Mouse (Mus musculus): ENCODE results near the gene Ssna1. TPM values are rescaled to one million over a fixed set of nuclear protein-coding genes. Genes with fewer than 3 reads are reported as not detected.
A peak's percentile ranks its signal among the peaks of the same experiment; 100 is the strongest.

Gene Ssna1
- polyA plus RNA-seq, 1 experiment from 2014 or later, result 207 TPM

DNA sequence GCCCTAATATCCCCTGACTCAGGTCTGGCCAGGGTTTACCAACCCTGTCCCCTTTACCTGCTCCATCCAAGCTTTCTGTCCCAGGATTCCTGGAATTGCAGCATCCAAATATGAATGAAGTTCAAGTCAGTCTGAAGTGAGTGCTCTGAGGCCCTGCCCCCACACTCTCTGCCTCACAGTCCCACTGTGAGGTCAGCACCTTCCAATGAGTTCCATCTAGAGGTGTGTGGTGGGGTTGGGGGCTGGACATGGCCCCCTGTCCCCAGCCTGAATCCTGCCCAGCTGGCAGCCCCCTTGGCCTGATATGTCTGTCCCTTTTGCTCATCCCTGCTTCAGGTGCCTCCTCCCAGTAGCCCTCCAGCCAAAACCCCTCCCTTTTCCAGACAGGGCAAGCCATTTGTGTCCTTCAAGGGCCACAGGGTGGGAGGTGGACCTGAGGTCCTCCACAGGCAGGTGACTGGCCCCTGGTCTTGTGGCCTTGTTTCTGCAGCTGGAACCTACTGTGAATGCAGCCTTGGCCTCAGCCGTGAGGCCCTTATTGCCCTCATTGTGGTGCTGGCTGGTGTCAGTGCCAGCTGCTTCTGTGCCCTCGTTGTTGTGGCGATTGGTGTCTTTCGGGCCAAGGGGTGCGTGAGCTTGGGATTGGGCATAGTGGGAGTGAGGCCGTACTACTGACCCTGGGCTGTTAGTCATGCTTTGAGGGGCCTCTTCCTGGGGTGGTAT is 15.8 kb upstream of the Ssna1 start, which contains the start of gene Tmem210:
TSS of gene Tmem210 (plus strand) at position 219 of the 723 bp plus-strand sequence.
- H3K9me3 ChIP-seq (replicated peaks), result no peaks in the 10 kb centered on the region

DNA sequence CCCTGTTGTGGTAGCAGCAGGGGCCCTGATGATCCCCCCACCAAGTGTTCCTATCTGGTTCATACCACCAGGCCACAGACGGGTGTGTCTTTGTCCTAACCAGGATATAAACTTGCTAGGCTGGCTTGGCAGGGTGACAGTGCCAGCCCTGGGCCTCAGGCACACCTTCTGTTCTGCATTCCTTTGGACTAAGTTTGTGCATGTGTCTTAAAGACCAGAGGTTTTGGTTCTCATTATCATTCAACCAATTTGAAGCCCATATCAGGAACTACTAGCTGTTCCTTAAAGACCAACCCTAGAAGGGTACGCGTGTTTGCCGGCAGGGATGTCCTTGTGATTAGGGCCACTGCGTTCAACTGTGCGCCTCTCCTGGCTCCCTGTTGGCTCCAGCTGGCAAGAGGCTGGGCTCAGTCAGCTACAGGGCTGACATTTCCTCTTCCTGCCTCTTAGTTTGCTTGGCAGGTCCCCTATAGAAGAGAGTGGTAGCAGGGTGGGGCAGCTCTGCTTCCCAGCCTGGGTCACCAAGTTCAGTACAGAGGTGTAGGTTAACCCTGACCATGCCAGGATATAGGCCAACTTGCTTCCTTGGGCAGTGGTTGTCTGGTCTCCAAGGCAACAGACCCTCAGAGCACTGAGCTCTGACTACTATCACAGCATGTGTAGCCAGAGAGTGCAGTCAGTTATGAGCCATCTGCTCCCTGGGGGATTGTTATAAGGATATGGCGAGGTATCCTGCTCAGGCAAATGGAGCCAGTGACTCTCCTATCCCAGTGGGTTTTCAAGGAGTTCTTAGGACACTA is 14.8 kb upstream of the Ssna1 start:
- Histone ChIP-seq H3K4me1 (peaks cover 28% of the 10 kb centered on the region), H3K4me2 (no peak overlapping the region), H3K36me3 (peaks cover 45% of the 10 kb centered on the region), H3K27me3 (peaks cover 44% of the 10 kb centered on the region), H3K9ac (no peak overlapping the region), H3K9me3 (replicated peaks) (no peaks in the 10 kb centered on the region), H3K27ac (0 out of 2 replicates have a peak overlapping the region, but pooled peaks have one; percentile 61), H3K4me3 (replicated peaks) (no peak overlapping the region)
- 55% methylated on average over 7 of the region's 7 CpGs for whole genome bisulfite sequencing
- ATAC-seq (replicated peaks; ENCODE audit: low FRiP score), result no peak; the same call in 1 of the 2 replicates

More for the DNA sequence above, 15.8 kb upstream of the Ssna1 start, which contains the start of gene Tmem210:
- Histone ChIP-seq H3K4me3 (replicated peaks) (no peak within 1 kb of the TSS), H3K27ac (0 out of 2 replicates have a peak within 1 kb of the TSS, but pooled peaks have one; percentile 61), H3K4me2 (no peak within 1 kb of the TSS), H3K9ac (no peak within 1 kb of the TSS), H3K27me3 (peaks cover 54% of the 10 kb centered on the region), H3K4me1 (peaks cover 36% of the 10 kb centered on the region), H3K36me3 (peaks cover 34% of the 10 kb centered on the region)
- WGBS, result 85% methylated on average over 6 of the region's 6 CpGs
- ATAC-seq (replicated peaks; ENCODE audit: low FRiP score), result no peak

DNA sequence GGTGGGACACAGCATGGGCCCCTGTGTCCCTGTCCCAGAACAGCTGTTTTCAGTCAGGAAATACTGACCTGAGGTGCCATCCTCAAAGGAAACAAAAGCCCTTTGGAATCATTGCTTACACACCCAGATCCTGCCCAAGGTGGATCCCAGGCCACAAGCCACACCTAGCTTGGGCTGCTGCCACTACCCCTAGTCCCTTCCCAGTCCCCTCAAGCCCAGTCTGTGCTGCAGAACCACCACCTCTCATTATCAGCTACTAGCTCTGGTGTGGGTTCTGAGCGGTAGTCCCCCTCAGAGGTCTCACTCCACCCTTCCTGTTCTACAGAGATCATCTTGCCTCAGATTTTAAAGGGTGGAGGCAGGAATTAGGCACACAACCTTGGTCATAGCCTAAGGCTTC is 14.1 kb upstream of the Ssna1 start:
- Histone ChIP-seq H3K9ac (no peak overlapping the region), H3K4me2 (no peak overlapping the region), H3K4me1 (peaks cover 21% of the 10 kb centered on the region), H3K9me3 (replicated peaks) (no peaks in the 10 kb centered on the region), H3K27ac (peak overlapping the region; percentile 61; the same call in 1 of the 2 replicates), H3K27me3 (peaks cover 37% of the 10 kb centered on the region), H3K36me3 (peaks cover 50% of the 10 kb centered on the region), H3K4me3 (replicated peaks) (no peak overlapping the region)
- WGBS, result 76% methylated on average over 1 of the region's 1 CpGs
- no peak for ATAC-seq (replicated peaks; ENCODE audit: low FRiP score)

DNA sequence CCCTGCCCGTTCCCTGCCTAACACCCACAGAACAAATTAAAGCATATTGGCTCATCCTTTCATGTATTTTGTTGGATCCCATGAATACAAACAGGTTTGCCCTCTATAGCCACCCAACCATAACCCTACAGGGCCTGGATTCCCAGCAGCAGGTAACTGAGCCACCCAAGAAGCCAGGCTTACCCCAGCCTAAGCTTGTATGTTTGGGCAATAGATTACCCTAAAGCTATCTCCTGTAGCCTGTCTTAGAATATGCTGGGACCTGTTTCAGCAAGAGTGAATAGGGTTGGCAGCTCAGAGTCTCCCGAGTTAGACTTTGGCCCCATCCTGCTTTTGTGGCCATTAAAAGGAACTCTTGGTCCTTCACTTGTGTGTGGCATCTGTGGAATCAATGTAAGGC is 13.3 kb upstream of the Ssna1 start:
- H3K27me3 ChIP-seq, result peaks cover 29% of the 10 kb centered on the region
- no peak for ATAC-seq (replicated peaks; ENCODE audit: low FRiP score)
- H3K9me3 ChIP-seq (replicated peaks), result no peaks in the 10 kb centered on the region
- H3K4me1 ChIP-seq, result peaks cover 13% of the 10 kb centered on the region
- 90% methylated on average over 2 of the region's 2 CpGs for WGBS
- peaks cover 57% of the 10 kb centered on the region for H3K36me3 ChIP-seq
- no peak overlapping the region for H3K4me2 ChIP-seq
- H3K27ac ChIP-seq, result 0 out of 2 replicates have a peak overlapping the region, but pooled peaks have one; percentile 61
- no peak overlapping the region for H3K4me3 ChIP-seq (replicated peaks)
- H3K9ac ChIP-seq, result no peak overlapping the region

- Histone ChIP-seq H3K27me3 (no peaks in the 10 kb centered on the region), H3K9me3 (replicated peaks) (no peaks in the 10 kb centered on the region), H3K4me2 (no peak overlapping the region), H3K36me3 (peaks cover 98% of the 10 kb centered on the region), H3K9ac (no peak overlapping the region), H3K4me1 (peaks cover 3% of the 10 kb centered on the region; the same call in 1 of the 2 replicates), H3K4me3 (replicated peaks) (no peak overlapping the region), H3K27ac (no peak overlapping the region)
- 66% methylated on average over 13 of the region's 13 CpGs for WGBS
- no peak; the same call in 1 of the 2 replicates for ATAC-seq (replicated peaks; ENCODE audit: low FRiP score)
Measured at GRCm38 (mm10) chr2:25278928-25279882, 7.0 kb upstream of the Ssna1 start.

DNA sequence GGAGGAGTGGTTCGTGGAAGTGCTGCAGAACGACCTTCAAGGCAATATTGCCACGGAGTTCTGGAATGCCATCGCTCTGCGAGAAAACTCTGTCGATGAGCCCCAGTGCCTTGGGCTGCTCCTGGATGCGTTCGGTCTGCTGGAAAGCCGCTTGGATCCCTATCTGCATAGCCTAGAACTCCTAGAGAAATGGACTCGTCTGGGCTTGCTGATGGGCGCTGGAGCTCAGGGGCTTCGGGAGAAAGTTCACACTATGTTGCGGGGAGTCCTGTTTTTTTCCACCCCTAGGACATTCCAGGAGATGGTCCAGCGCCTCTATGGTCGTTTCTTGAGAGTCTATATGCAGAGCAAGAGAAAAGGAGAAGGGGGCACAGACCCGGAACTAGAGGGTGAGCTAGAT is 772 bp upstream of the Ssna1 start:
- peak overlapping the region; percentile 73 for H3K4me3 ChIP-seq (replicated peaks)
- H3K4me2 ChIP-seq, result peak overlapping the region; percentile 93
- 0 out of 2 replicates have a peak overlapping the region, but pooled peaks have one; percentile 61 for H3K27ac ChIP-seq
- no peaks in the 10 kb centered on the region for H3K27me3 ChIP-seq
- ATAC-seq (replicated peaks; ENCODE audit: low FRiP score), result no peak
- peak overlapping the region; percentile 87 for H3K9ac ChIP-seq
- 29% methylated on average over 16 of the region's 16 CpGs for WGBS
- no peaks in the 10 kb centered on the region for H3K9me3 ChIP-seq (replicated peaks)
- H3K4me1 ChIP-seq, result peaks cover 30% of the 10 kb centered on the region
- H3K36me3 ChIP-seq, result peaks cover 72% of the 10 kb centered on the region

GRCm38 (mm10) chr2:25272515-25272914 is 277 bp upstream of the Ssna1 start:
- peak; percentile 65 for ATAC-seq (replicated peaks; ENCODE audit: low FRiP score)
- peak overlapping the region; percentile 61 for H3K27ac ChIP-seq
- no peaks in the 10 kb centered on the region for H3K27me3 ChIP-seq
- H3K9me3 ChIP-seq (replicated peaks), result no peaks in the 10 kb centered on the region
- peaks cover 30% of the 10 kb centered on the region for H3K4me1 ChIP-seq
- WGBS, result under 1% methylated on average over 28 of the region's 29 CpGs
- peaks cover 67% of the 10 kb centered on the region for H3K36me3 ChIP-seq
- H3K9ac ChIP-seq, result peak overlapping the region; percentile 87
- H3K4me2 ChIP-seq, result peak overlapping the region; percentile 93
- peak overlapping the region; percentile 73 for H3K4me3 ChIP-seq (replicated peaks)

DNA sequence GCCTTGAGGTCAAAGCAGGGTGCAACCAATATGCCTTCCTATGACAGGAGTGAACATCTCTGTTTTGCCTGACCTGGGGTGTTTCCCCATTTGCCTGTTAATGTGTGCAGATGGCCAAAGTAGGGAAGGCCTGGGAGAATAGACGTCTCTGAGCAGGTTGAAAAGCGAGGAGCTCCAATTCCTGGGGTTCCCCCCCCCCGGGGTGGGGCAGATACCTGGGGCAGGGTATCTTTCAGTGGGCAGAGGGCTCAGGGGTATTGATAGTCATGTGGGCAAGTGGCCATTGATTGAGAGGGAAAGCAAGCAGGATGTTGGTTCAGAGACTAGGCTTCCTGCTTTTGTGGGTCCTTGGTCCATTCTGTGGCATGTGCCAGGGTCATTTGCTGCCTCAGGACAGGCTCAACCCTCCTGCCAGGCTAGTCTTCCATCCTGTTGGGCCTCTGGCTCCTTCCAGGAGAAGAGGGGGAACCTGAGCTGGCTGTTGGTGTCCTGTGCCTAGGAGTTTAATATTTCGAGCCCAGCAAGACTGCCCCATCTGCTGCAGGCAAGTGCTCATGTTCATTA is 4.4 kb downstream of the Ssna1 start:
- peaks cover 60% of the 10 kb centered on the region for H3K4me1 ChIP-seq
- no peak overlapping the region for H3K4me2 ChIP-seq
- H3K4me3 ChIP-seq (replicated peaks), result no peak overlapping the region
- WGBS, result 71% methylated on average over 4 of the region's 4 CpGs
- H3K27me3 ChIP-seq, result peaks cover 11% of the 10 kb centered on the region
- no peak overlapping the region for H3K27ac ChIP-seq
- no peak overlapping the region for H3K9ac ChIP-seq
- H3K36me3 ChIP-seq, result peaks cover 25% of the 10 kb centered on the region
- ATAC-seq (replicated peaks; ENCODE audit: low FRiP score), result no peak
- H3K9me3 ChIP-seq (replicated peaks), result no peaks in the 10 kb centered on the region

DNA sequence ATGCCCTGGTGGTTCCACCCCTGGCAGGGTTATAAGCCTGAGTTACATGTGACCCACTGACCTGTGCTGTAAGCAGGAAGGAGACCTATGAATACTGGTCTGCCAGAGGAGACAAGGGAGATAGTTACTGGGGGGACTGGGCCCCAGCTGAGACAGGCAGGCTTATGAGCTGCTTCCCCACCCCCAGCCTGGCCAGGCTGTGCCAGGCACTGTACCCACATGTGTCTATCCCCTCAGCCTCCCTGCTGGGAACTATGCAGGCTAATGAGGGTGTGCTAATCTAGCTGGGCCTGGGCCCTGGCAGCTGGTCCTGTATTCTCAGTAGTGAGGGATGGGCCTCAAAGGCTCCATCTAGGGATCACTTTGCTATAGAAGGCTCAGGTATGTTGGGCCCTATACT is 5.0 kb downstream of the Ssna1 start:
- H3K4me3 ChIP-seq (replicated peaks), result no peak overlapping the region
- H3K27ac ChIP-seq, result no peak overlapping the region
- no peak overlapping the region for H3K4me2 ChIP-seq
- peaks cover 11% of the 10 kb centered on the region for H3K27me3 ChIP-seq
- H3K36me3 ChIP-seq, result peaks cover 25% of the 10 kb centered on the region
- no peak for ATAC-seq (replicated peaks; ENCODE audit: low FRiP score)
- peaks cover 61% of the 10 kb centered on the region for H3K4me1 ChIP-seq
- no peak overlapping the region for H3K9ac ChIP-seq
- H3K9me3 ChIP-seq (replicated peaks), result no peaks in the 10 kb centered on the region

DNA sequence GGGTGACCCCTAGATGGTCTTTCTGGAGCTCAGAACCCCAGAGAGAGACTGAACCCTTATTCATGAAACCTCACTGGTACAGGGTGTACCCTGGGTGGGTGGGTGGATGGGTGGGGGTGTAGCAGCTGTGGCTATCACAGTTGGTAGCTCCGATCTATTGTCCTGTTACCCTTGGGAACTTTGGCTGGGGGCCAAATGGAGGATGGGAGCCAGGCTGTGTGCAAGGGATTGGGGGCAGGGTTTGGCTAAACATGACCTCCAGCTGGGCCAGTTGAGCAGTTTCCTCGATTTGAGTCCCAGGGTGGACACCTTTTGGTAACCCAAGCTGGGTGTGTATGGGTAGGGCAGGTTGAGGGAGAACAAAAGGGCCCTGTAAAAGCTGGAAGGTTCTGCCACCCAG is 5.5 kb downstream of the Ssna1 start:
- H3K4me3 ChIP-seq (replicated peaks), result no peak overlapping the region

More for the DNA sequence above, 5.5 kb downstream of the Ssna1 start:
- Histone ChIP-seq H3K9me3 (replicated peaks) (no peaks in the 10 kb centered on the region), H3K27me3 (peaks cover 11% of the 10 kb centered on the region), H3K4me2 (peak overlapping the region; percentile 97; the same call in 1 of the 2 replicates), H3K9ac (peak overlapping the region; percentile 2; the same call in 1 of the 2 replicates), H3K27ac (no peak overlapping the region), H3K36me3 (peaks cover 25% of the 10 kb centered on the region), H3K4me1 (peaks cover 65% of the 10 kb centered on the region)
- ATAC-seq (replicated peaks; ENCODE audit: low FRiP score), result no peak
- WGBS, result 33% methylated on average over 2 of the region's 2 CpGs

All from kidney, embryonic 15.5 days (tissue).